Mouse (Mus musculus) left cerebral cortex, postnatal 14 days (tissue): Measurements from ENCODE around the gene Rcan2. TPM values are rescaled to one million over a fixed set of nuclear protein-coding genes. Genes with fewer than 3 reads are reported as not detected.

Experiments used
- DNase-seq, 2 experiments: peaks; one replicate each; pipeline ENCODE4 v3.0.0; 2021 to 2022; ENCODE audit warnings: low spot score in 2 of 2, mixed read lengths in 1 of 2
- intact Hi-C: fragments of 180-260 bp; cut with DNase I; formaldehyde crosslinking; loops from one replicate; pipeline ENCODE4 v1.15.1; 2025
- total RNA-seq, 2 experiments: library from RNA; stranded (reverse); gene quantifications; 2 replicates each; pipeline ENCODE4 v1.2.3; 2021

Gene Rcan2
- total RNA-seq, 2 experiments from 2014 or later: 112 to 122 TPM

- intact Hi-C loops: loop anchor here (10.0 kb wide), 1 partner anchor 330 kb away; no protein-coding TSS in a partner anchor
- no peak for DNase-seq
Observed at GRCm38 (mm10) chr17:44035005-44035404, 233.9 kb downstream of the Rcan2 start.

GRCm38 (mm10) chr17:44038656-44039055 lies 237.5 kb downstream of the Rcan2 start:
- peak; percentile 50 to 67 for DNase-seq
- intact Hi-C loops: loop anchor here (2.0 to 10.0 kb wide), 2 partner anchors 156 to 334 kb away; no protein-coding TSS in a partner anchor

- no peak for DNase-seq
Observed at GRCm38 (mm10) chr17:44040449-44040848, 239.3 kb downstream of the Rcan2 start.

GRCm38 (mm10) chr17:44042301-44042700 lies 241.2 kb downstream of the Rcan2 start:
- intact Hi-C loops: no loop called here
- DNase-seq: no peak

More at GRCm38 (mm10) chr17:44040449-44040848, 239.3 kb downstream of the Rcan2 start:
- intact Hi-C loops: no loop called here

- no peak for DNase-seq
- intact Hi-C loops: no loop called here
Observed at GRCm38 (mm10) chr17:44042861-44043260, 241.7 kb downstream of the Rcan2 start.

- DNase-seq: no peak
- intact Hi-C loops: no loop called here
Observed at GRCm38 (mm10) chr17:44053427-44053826, 252.3 kb downstream of the Rcan2 start.

GRCm38 (mm10) chr17:44057123-44057522 lies 256.0 kb downstream of the Rcan2 start:
- DNase-seq: no peak
- intact Hi-C loops: no loop called here

- DNase-seq: no peak
- intact Hi-C loops: no loop called here
Observed at GRCm38 (mm10) chr17:44058145-44058544, 257.0 kb downstream of the Rcan2 start.

GRCm38 (mm10) chr17:44060781-44061180 lies 259.6 kb downstream of the Rcan2 start:
- intact Hi-C loops: no loop called here
- DNase-seq: no peak

- no peak for DNase-seq
- intact Hi-C loops: no loop called here
Observed at GRCm38 (mm10) chr17:44061289-44061890, 260.2 kb downstream of the Rcan2 start.

- intact Hi-C loops: no loop called here
- no peak for DNase-seq
Observed at GRCm38 (mm10) chr17:44068876-44069275, 267.7 kb downstream of the Rcan2 start.

GRCm38 (mm10) chr17:44071680-44072079 lies 270.5 kb downstream of the Rcan2 start:
- DNase-seq: no peak
- intact Hi-C loops: no loop called here

GRCm38 (mm10) chr17:44075601-44076000 lies 274.4 kb downstream of the Rcan2 start:
- intact Hi-C loops: loop anchor here (5.0 kb wide), 2 partner anchors 57 to 182 kb away; no protein-coding TSS in a partner anchor
- no peak for DNase-seq

- intact Hi-C loops: loop anchor here (5.0 kb wide), 2 partner anchors 56 to 181 kb away; no protein-coding TSS in a partner anchor
- peak; percentile 21 to 25 for DNase-seq
Observed at GRCm38 (mm10) chr17:44076051-44076680, 275.0 kb downstream of the Rcan2 start.

- intact Hi-C loops: loop anchor here (5.0 kb wide), 2 partner anchors 55 to 180 kb away; no protein-coding TSS in a partner anchor
- DNase-seq: no peak
Observed at GRCm38 (mm10) chr17:44077146-44077842, 276.1 kb downstream of the Rcan2 start.

- intact Hi-C loops: loop anchor here (5.0 kb wide), 2 partner anchors 54 to 179 kb away; no protein-coding TSS in a partner anchor
Observed at GRCm38 (mm10) chr17:44077843-44078160, 276.7 kb downstream of the Rcan2 start.

GRCm38 (mm10) chr17:44078631-44079350 lies 277.6 kb downstream of the Rcan2 start, which contains the start of gene Enpp5:
Gene Enpp5 (plus strand): TSS chr17:44078813.
- DNase-seq: peak; percentile 92 to 93
- intact Hi-C loops: loop anchor here (5.0 kb wide), 2 partner anchors 54 to 179 kb away; no protein-coding TSS in a partner anchor

More at GRCm38 (mm10) chr17:44077843-44078160, 276.7 kb downstream of the Rcan2 start:
- DNase-seq: no peak

- DNase-seq: no peak
- intact Hi-C loops: no loop called here
Observed at GRCm38 (mm10) chr17:44083156-44083555, 282.0 kb downstream of the Rcan2 start.

GRCm38 (mm10) chr17:44088226-44088625 lies 287.1 kb downstream of the Rcan2 start:
- intact Hi-C loops: no loop called here

More at GRCm38 (mm10) chr17:44088226-44088625, 287.1 kb downstream of the Rcan2 start:
- DNase-seq: no peak
